Mouse (Mus musculus): ENCODE measurements around the gene Saa1. TPM values are rescaled to one million over a fixed set of nuclear protein-coding genes. Genes with fewer than 3 reads are reported as not detected.

Saa1 gene
- polyA plus RNA-seq, 1 experiment from 2014 or later, result not detected

GRCm38 (mm10) chr7:46718591-46719270 is 24.0 kb downstream of the Saa1 start:
- Histone ChIP-seq H3K4me2 (no peak overlapping the region), H3K4me1 (ENCODE audit: insufficient read depth) (0 out of 2 replicates have a peak, but pooled peaks cover 4% of the 10 kb centered on the region), H3K36me3 (ENCODE audit: insufficient read depth) (no peaks in the 10 kb centered on the region), H3K9me3 (ENCODE audit: low read depth, low read length) (no peaks in the 10 kb centered on the region), H3K27ac (ENCODE audit: low read depth) (no peak overlapping the region), H3K4me3 (ENCODE audit: low read depth, low read length) (no peak overlapping the region), H3K9ac (no peak overlapping the region), H3K27me3 (ENCODE audit: insufficient read depth, low read length) (no peaks in the 10 kb centered on the region)
- no peak for TF ChIP-seq CTCF (IDR thresholded peaks at IDR 0.05; ENCODE audit: low read depth)
- ATAC-seq (ENCODE audit: insufficient read depth), result no peak
- no peak for DNase-seq
- 75% methylated on average over 7 of the region's 7 CpGs for WGBS

- no peaks in the 10 kb centered on the region for H3K27me3 ChIP-seq (ENCODE audit: insufficient read depth, low read length)
- WGBS, result 31% methylated on average over 5 of the region's 5 CpGs
- no peak for TF ChIP-seq CTCF (IDR thresholded peaks at IDR 0.05; ENCODE audit: low read depth)
- H3K4me3 ChIP-seq (ENCODE audit: low read depth, low read length), result no peak overlapping the region
- no peaks in the 10 kb centered on the region for H3K9me3 ChIP-seq (ENCODE audit: low read depth, low read length)
- DNase-seq, result peak; percentile 80
- H3K9ac ChIP-seq, result no peak overlapping the region
- H3K36me3 ChIP-seq (ENCODE audit: insufficient read depth), result no peaks in the 10 kb centered on the region
- H3K4me1 ChIP-seq (ENCODE audit: insufficient read depth), result 0 out of 2 replicates have a peak, but pooled peaks cover 4% of the 10 kb centered on the region
- H3K4me2 ChIP-seq, result no peak overlapping the region
- no peak for ATAC-seq (ENCODE audit: insufficient read depth)
- H3K27ac ChIP-seq (ENCODE audit: low read depth), result no peak overlapping the region
Observed at GRCm38 (mm10) chr7:46716897-46717296, 25.9 kb downstream of the Saa1 start.

GRCm38 (mm10) chr7:46715600-46715999 is 27.2 kb downstream of the Saa1 start, which contains the start of gene Saa3:
Gene Saa3 (minus strand): TSS chr7:46715700.
- Histone ChIP-seq H3K27me3 (ENCODE audit: insufficient read depth, low read length) (no peaks in the 10 kb centered on the region), H3K9ac (no peak within 1 kb of the TSS), H3K36me3 (ENCODE audit: insufficient read depth) (no peaks in the 10 kb centered on the region), H3K4me1 (ENCODE audit: insufficient read depth) (0 out of 2 replicates have a peak, but pooled peaks cover 4% of the 10 kb centered on the region), H3K4me3 (ENCODE audit: low read depth, low read length) (no peak within 1 kb of the TSS), H3K9me3 (ENCODE audit: low read depth, low read length) (no peaks in the 10 kb centered on the region), H3K4me2 (no peak within 1 kb of the TSS), H3K27ac (ENCODE audit: low read depth) (no peak within 1 kb of the TSS)
- no peak for TF ChIP-seq CTCF (IDR thresholded peaks at IDR 0.05; ENCODE audit: low read depth)
- 84% methylated on average over 5 of the region's 5 CpGs for WGBS
- DNase-seq (no peak), ATAC-seq (ENCODE audit: insufficient read depth) (no peak)

GRCm38 (mm10) chr7:46714518-46714917 is 28.3 kb downstream of the Saa1 start:
- Histone ChIP-seq H3K27me3 (ENCODE audit: insufficient read depth, low read length) (no peaks in the 10 kb centered on the region), H3K4me3 (ENCODE audit: low read depth, low read length) (no peak overlapping the region), H3K9me3 (ENCODE audit: low read depth, low read length) (no peaks in the 10 kb centered on the region), H3K9ac (no peak overlapping the region), H3K27ac (ENCODE audit: low read depth) (no peak overlapping the region), H3K4me1 (ENCODE audit: insufficient read depth) (peaks cover 4% of the 10 kb centered on the region; the same call in 1 of the 2 replicates), H3K36me3 (ENCODE audit: insufficient read depth) (no peaks in the 10 kb centered on the region), H3K4me2 (no peak overlapping the region)
- ATAC-seq (ENCODE audit: insufficient read depth) (no peak), DNase-seq (peak; percentile 83)
- WGBS, result 28% methylated on average over 6 of the region's 6 CpGs
- TF ChIP-seq CTCF (IDR thresholded peaks at IDR 0.05; ENCODE audit: low read depth), result peak; percentile 88

- H3K4me3 ChIP-seq (ENCODE audit: low read depth, low read length), result no peak overlapping the region
- H3K36me3 ChIP-seq (ENCODE audit: insufficient read depth), result peaks cover 13% of the 10 kb centered on the region; the same call in 1 of the 2 replicates
- H3K4me2 ChIP-seq, result no peak overlapping the region
- peaks cover 10% of the 10 kb centered on the region; the same call in 1 of the 2 replicates for H3K4me1 ChIP-seq (ENCODE audit: insufficient read depth)
- H3K9me3 ChIP-seq (ENCODE audit: low read depth, low read length), result no peaks in the 10 kb centered on the region
- no peak overlapping the region; the same call in 1 of the 2 replicates for H3K9ac ChIP-seq
- ATAC-seq (ENCODE audit: insufficient read depth), result no peak
- TF ChIP-seq CTCF (IDR thresholded peaks at IDR 0.05; ENCODE audit: low read depth), result no peak
- WGBS, result 60% methylated on average over 6 of the region's 6 CpGs
- DNase-seq, result no peak
- no peaks in the 10 kb centered on the region for H3K27me3 ChIP-seq (ENCODE audit: insufficient read depth, low read length)
- no peak overlapping the region for H3K27ac ChIP-seq (ENCODE audit: low read depth)
Observed at GRCm38 (mm10) chr7:46712250-46712649, 30.5 kb downstream of the Saa1 start.

GRCm38 (mm10) chr7:46710390-46710844 is 32.4 kb downstream of the Saa1 start, which contains the start of gene Saal1:
Gene Saal1 (minus strand): TSS chr7:46710680.
- H3K4me2 ChIP-seq, result peak within 1 kb of the TSS; percentile 70
- H3K4me3 ChIP-seq (ENCODE audit: low read depth, low read length), result peak within 1 kb of the TSS; percentile 81
- peak; percentile 97 for DNase-seq
- peaks cover 6% of the 10 kb centered on the region; the same call in 1 of the 2 replicates for H3K4me1 ChIP-seq (ENCODE audit: insufficient read depth)
- H3K9me3 ChIP-seq (ENCODE audit: low read depth, low read length), result no peaks in the 10 kb centered on the region
- TF ChIP-seq CTCF (IDR thresholded peaks at IDR 0.05; ENCODE audit: low read depth), result peak; percentile 98
- H3K9ac ChIP-seq, result peak within 1 kb of the TSS; percentile 95
- WGBS, result under 1% methylated on average over 38 of the region's 38 CpGs
- no peaks in the 10 kb centered on the region for H3K27me3 ChIP-seq (ENCODE audit: insufficient read depth, low read length)
- peak within 1 kb of the TSS; percentile 88 for H3K27ac ChIP-seq (ENCODE audit: low read depth)
- peaks cover 30% of the 10 kb centered on the region for H3K36me3 ChIP-seq (ENCODE audit: insufficient read depth)
- ATAC-seq (ENCODE audit: insufficient read depth), result peak; percentile 99

GRCm38 (mm10) chr7:46700521-46701025 is 42.2 kb downstream of the Saa1 start:
- no peak for TF ChIP-seq CTCF (IDR thresholded peaks at IDR 0.05; ENCODE audit: low read depth)
- WGBS, result 91% methylated on average over 6 of the region's 6 CpGs
- Histone ChIP-seq H3K27ac (ENCODE audit: low read depth) (no peak overlapping the region), H3K9me3 (ENCODE audit: low read depth, low read length) (no peaks in the 10 kb centered on the region), H3K9ac (no peak overlapping the region), H3K36me3 (ENCODE audit: insufficient read depth) (peaks cover 92% of the 10 kb centered on the region), H3K4me3 (ENCODE audit: low read depth, low read length) (no peak overlapping the region), H3K4me2 (no peak overlapping the region), H3K4me1 (ENCODE audit: insufficient read depth) (no peaks in the 10 kb centered on the region), H3K27me3 (ENCODE audit: insufficient read depth, low read length) (no peaks in the 10 kb centered on the region)
- no peak for ATAC-seq (ENCODE audit: insufficient read depth)
- DNase-seq, result no peak

Measured in lung, embryonic 14.5 days (tissue).